Mouse (Mus musculus) cerebellum, adult 2 months (tissue): ENCODE results near the gene Garem2.

Experiments
- CTCF ChIP-seq: fragments of 200-500 bp; IDR thresholded peaks from 2 replicates; pipeline ENCODE4 v1.5.1; 2011; ENCODE audit warnings: low read depth, mild to moderate bottlenecking, control low read depth, low read length, moderate library complexity, borderline replicate concordance; ENCODE audit not compliant: insufficient read depth
- POLR2A ChIP-seq: fragments of 200-500 bp; IDR thresholded peaks from 2 replicates; pipeline ENCODE4 v1.6.1; 2011; ENCODE audit warnings: low read length, control low read depth, borderline replicate concordance; ENCODE audit not compliant: insufficient read depth

- TF ChIP-seq POLR2A (no peak), CTCF (no peak)
Measured at GRCm38 (mm10) chr5:30152007-30152406, 47.0 kb downstream of the Garem2 start.
